Mouse (Mus musculus): Measurements from ENCODE around the gene Fam183b.

DNA sequence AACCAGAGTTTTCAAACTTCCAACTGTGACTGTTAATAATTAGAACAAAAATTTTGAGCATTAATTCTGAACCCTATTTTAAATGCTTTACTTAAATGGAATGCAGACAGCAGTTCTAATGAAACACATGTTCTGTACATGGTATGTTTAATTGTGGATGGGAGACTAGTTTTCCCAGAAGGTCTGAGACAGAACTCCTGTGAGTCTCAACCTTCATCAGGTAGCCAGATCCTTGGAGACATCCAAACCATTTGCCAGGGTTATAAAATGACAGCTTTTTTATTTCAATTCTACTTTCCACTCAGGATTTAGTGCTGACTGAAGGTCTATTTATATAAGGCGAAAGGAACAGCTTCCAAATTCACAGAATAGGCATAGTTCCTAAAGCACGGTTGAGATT lies 49.3 kb downstream of the Fam183b start, which contains the start of gene Olfr316:
- TF ChIP-seq EP300 (IDR thresholded peaks at IDR 0.05; ENCODE audit: insufficient read depth, low read depth, low read length) (no peak), CTCF (IDR thresholded peaks at IDR 0.05) (no peak), POLR2A (IDR thresholded peaks at IDR 0.05; ENCODE audit: insufficient read depth, low read depth, low read length) (no peak)

Measured in heart, adult 2 months (tissue).